Mouse (Mus musculus) heart, postnatal 0 days (tissue): Measurements from ENCODE around the gene Ankrd17. TPM values are rescaled to one million over a fixed set of nuclear protein-coding genes. Genes with fewer than 3 reads are reported as not detected.
"Not testable (repeated sequence)": the region's sequence is repeated elsewhere in the genome, so short reads cannot be mapped to it uniquely, and the experiment has no call there.

Source experiments
- ATAC-seq: fragments of 200-750 bp; cut with Nextera tagmentation; 2 replicates; pipeline ENCODE4 v1.8.0; 2017; ENCODE audit warnings: low read depth, moderate number of reproducible peaks, moderate library complexity; ENCODE audit not compliant: insufficient read depth
- DNase-seq: peaks from one replicate; pipeline ENCODE4 v3.0.0-alpha.2; 2016; ENCODE audit warnings: low spot score
- H3K27ac ChIP-seq: fragments of 300-500 bp; sonication (generic); 2 replicates; pipeline ENCODE4 v1.5.1; 2014; ENCODE audit warnings: low read depth, mild to moderate bottlenecking
- H3K27me3 ChIP-seq: fragments of 300-500 bp; sonication (generic); 2 replicates; pipeline ENCODE4 v1.6.1; 2014; ENCODE audit warnings: low read length, mixed read lengths; ENCODE audit not compliant: control insufficient read depth, insufficient read depth
- H3K36me3 ChIP-seq: fragments of 300-500 bp; sonication (generic); replicated peaks from 2 replicates; pipeline ENCODE4 v1.6.1; 2014; ENCODE audit warnings: low read length, mixed read lengths; ENCODE audit not compliant: control insufficient read depth, insufficient read depth
- H3K4me1 ChIP-seq: fragments of 300-500 bp; sonication (generic); 2 replicates; pipeline ENCODE4 v1.6.1; 2014; ENCODE audit warnings: antibody characterized with exemption; ENCODE audit not compliant: control insufficient read depth, insufficient read depth
- H3K4me2 ChIP-seq: fragments of 300-500 bp; sonication (generic); 2 replicates; pipeline ENCODE4 v1.6.1; 2014; ENCODE audit warnings: low read depth, mild to moderate bottlenecking, low read length, moderate library complexity
- H3K4me3 ChIP-seq: fragments of 300-500 bp; sonication (generic); 2 replicates; pipeline ENCODE4 v1.5.1; 2014; ENCODE audit warnings: low read depth, low read length
- H3K9ac ChIP-seq: fragments of 300-500 bp; sonication (generic); replicated peaks from 2 replicates; pipeline ENCODE4 v1.6.1; 2014; ENCODE audit warnings: low read depth, low read length, mixed read lengths
- H3K9me3 ChIP-seq: fragments of 300-500 bp; sonication (generic); replicated peaks from 2 replicates; pipeline ENCODE4 v1.6.1; 2016; ENCODE audit warnings: low read length; ENCODE audit not compliant: control insufficient read depth
- CTCF ChIP-seq: IDR thresholded peaks from 2 replicates; pipeline ENCODE4 v1.5.1; 2016; ENCODE audit warnings: antibody characterized with exemption, control low read depth, low read depth
- EP300 ChIP-seq: IDR thresholded peaks from 2 replicates; pipeline ENCODE4 v1.6.1; 2016; ENCODE audit warnings: antibody characterized with exemption, low read depth
- WGBS: fragments of 180-500 bp; shearing (Covaris S2); extraction: QIAGEN DNeasy Blood & Tissue Kit; methylation state at CpG from one replicate; pipeline ENCODE4 v1.1.7; 2014; 5-methylcytosine and 5-hydroxymethylcytosine counted together
- polyA plus RNA-seq: library from polyadenylated mRNA; unstranded; fragments of >200 nt; fragmentation: Nextera tagmentation; extraction: Ambion mirVana; gene quantifications from 2 replicates; pipeline ENCODE4 v1.2.1, GENCODE M21; 2015
- total RNA-seq: library from RNA; depleted of rRNA; stranded (reverse); fragments of >200 nt; gene quantifications from 2 replicates; pipeline ENCODE4 v1.2.3, GENCODE M21; 2014; ENCODE audit warnings: low replicate concordance

Gene Ankrd17
- total and polyA plus RNA-seq, 2 experiments from 2014 or later = 13.0 to 49.0 TPM

GRCm38 (mm10) chr5:90279418-90279817 lies 87.0 kb downstream of the Ankrd17 start:
- DNase-seq (no peak), ATAC-seq (no peak)
- TF ChIP-seq CTCF (no peak), EP300 (no peak)
- no peak overlapping the region for H3K4me2 ChIP-seq
- H3K9me3 ChIP-seq = no peaks in the 10 kb centered on the region
- no peak overlapping the region for H3K4me3 ChIP-seq
- WGBS = 62% methylated on average over 3 of the region's 3 CpGs
- H3K27me3 ChIP-seq = no peaks in the 10 kb centered on the region
- H3K4me1 ChIP-seq = no peaks in the 10 kb centered on the region
- no peak overlapping the region for H3K27ac ChIP-seq
- peaks cover 50% of the 10 kb centered on the region for H3K36me3 ChIP-seq
- no peak overlapping the region for H3K9ac ChIP-seq

- H3K4me1 ChIP-seq = no peaks in the 10 kb centered on the region
- H3K36me3 ChIP-seq = peaks cover 44% of the 10 kb centered on the region
- 93% methylated on average over 1 of the region's 1 CpGs for WGBS
- no peak overlapping the region for H3K4me2 ChIP-seq
- no peaks in the 10 kb centered on the region for H3K27me3 ChIP-seq
- H3K9ac ChIP-seq = no peak overlapping the region
- ATAC-seq = no peak
- H3K4me3 ChIP-seq = no peak overlapping the region
- no peaks in the 10 kb centered on the region for H3K9me3 ChIP-seq
- DNase-seq = no peak
- H3K27ac ChIP-seq = no peak overlapping the region
- no peak for TF ChIP-seq EP300
- TF ChIP-seq CTCF = no peak
Observed at GRCm38 (mm10) chr5:90277443-90277842, 88.9 kb downstream of the Ankrd17 start.

GRCm38 (mm10) chr5:90274806-90275205 lies 91.6 kb downstream of the Ankrd17 start:
- H3K27me3 ChIP-seq = no peaks in the 10 kb centered on the region
- H3K4me3 ChIP-seq = no peak overlapping the region
- H3K4me2 ChIP-seq = no peak overlapping the region
- no peaks in the 10 kb centered on the region for H3K4me1 ChIP-seq
- H3K27ac ChIP-seq = no peak overlapping the region
- DNase-seq = no peak
- no peak for ATAC-seq
- no peaks in the 10 kb centered on the region for H3K9me3 ChIP-seq
- TF ChIP-seq EP300 (no peak), CTCF (no peak)
- no peak overlapping the region for H3K9ac ChIP-seq
- 81% methylated on average over 1 of the region's 1 CpGs for WGBS
- H3K36me3 ChIP-seq = peaks cover 51% of the 10 kb centered on the region

GRCm38 (mm10) chr5:90262230-90262629 lies 104.1 kb downstream of the Ankrd17 start:
- not testable (repeated sequence) for H3K4me1 ChIP-seq, DNase-seq, H3K4me2 ChIP-seq, H3K4me3 ChIP-seq, H3K9ac ChIP-seq, H3K27ac ChIP-seq, ATAC-seq, H3K9me3 ChIP-seq, H3K27me3 ChIP-seq
- WGBS = 71% methylated on average over 2 of the region's 2 CpGs
- H3K36me3 ChIP-seq = peaks cover 82% of the 10 kb centered on the region

- no peaks in the 10 kb centered on the region for H3K27me3 ChIP-seq
- H3K4me1 ChIP-seq = no peaks in the 10 kb centered on the region
- WGBS = 95% methylated on average over 3 of the region's 3 CpGs
- H3K36me3 ChIP-seq = peaks cover 96% of the 10 kb centered on the region
- H3K9ac ChIP-seq = no peak overlapping the region
- H3K4me2 ChIP-seq = no peak overlapping the region
- H3K4me3 ChIP-seq = no peak overlapping the region
- no peak overlapping the region for H3K27ac ChIP-seq
- no peaks in the 10 kb centered on the region for H3K9me3 ChIP-seq
- TF ChIP-seq EP300 (no peak), CTCF (no peak)
- DNase-seq (no peak), ATAC-seq (no peak)
Observed at GRCm38 (mm10) chr5:90257023-90257422, 109.4 kb downstream of the Ankrd17 start.

- DNase-seq (no peak), ATAC-seq (no peak)
- H3K4me1 ChIP-seq = no peaks in the 10 kb centered on the region
- peaks cover 77% of the 10 kb centered on the region for H3K36me3 ChIP-seq
- H3K4me2 ChIP-seq = no peak overlapping the region
- H3K4me3 ChIP-seq = no peak overlapping the region
- H3K27me3 ChIP-seq = no peaks in the 10 kb centered on the region
- no peak overlapping the region for H3K27ac ChIP-seq
- no peaks in the 10 kb centered on the region for H3K9me3 ChIP-seq
- TF ChIP-seq CTCF (no peak), EP300 (no peak)
- no peak overlapping the region for H3K9ac ChIP-seq
Observed at GRCm38 (mm10) chr5:90247503-90247902, 118.9 kb downstream of the Ankrd17 start.
